ENCODE assay signal across 30 mouse cellular contexts in the genomic region with DNA sequence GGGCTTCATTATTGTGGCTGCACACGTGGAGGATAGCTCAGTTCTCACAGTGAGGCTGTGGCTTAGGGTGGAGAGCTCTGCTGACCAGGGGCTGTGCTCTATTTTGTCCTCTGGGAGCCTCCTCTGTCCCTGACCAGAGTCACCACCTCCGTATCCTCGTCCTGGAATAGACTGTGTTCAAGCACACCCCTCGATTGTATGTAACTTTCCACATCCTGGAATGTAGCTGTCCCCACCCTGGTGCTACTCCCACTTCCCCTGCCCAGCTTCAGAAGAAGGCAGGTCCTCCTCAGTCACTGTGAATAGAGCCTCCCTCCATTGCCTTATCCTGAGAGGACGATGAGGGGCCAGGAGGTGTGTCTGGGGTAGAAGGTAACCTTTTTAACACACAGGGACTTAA. TPM values are rescaled to one million over a fixed set of nuclear protein-coding genes. Genes with fewer than 3 reads are reported as not detected.
DNase-seq lines count a peak whose midpoint lies in the region; ATAC-seq lines count a peak whose summit lies in the region.
"Had no signal": no experiment of that assay in that cellular context is flagged by ENCODE, and none has a peak within 500 bp of the region (broad histone marks: within the 10 kb centered on the region; RNA-seq: fewer than 3 reads in every experiment).

No protein-coding gene starts in this region.

- no peaks in the 10 kb centered on the region; the same call in 1 of the 2 replicates for H3K4me1 ChIP-seq in heart, embryonic 15.5 days (replicated peaks)
- H3K4me1 ChIP-seq: embryonic facial prominence, embryonic 10.5 days had no signal

- no peaks in the 10 kb centered on the region for H3K9me3 ChIP-seq in heart, embryonic 15.5 days (replicated peaks)
- H3K9me3 ChIP-seq: embryonic facial prominence, embryonic 10.5 days; embryonic facial prominence, embryonic 13.5 days; forebrain, embryonic 13.5 days had no signal

- no peaks in the 10 kb centered on the region for H3K27me3 ChIP-seq in heart, embryonic 15.5 days
- H3K27me3 ChIP-seq: forebrain, embryonic 13.5 days had no signal

- no peak overlapping the region for H3K9ac ChIP-seq in heart, embryonic 15.5 days
- H3K9ac ChIP-seq: embryonic facial prominence, embryonic 13.5 days; forebrain, embryonic 13.5 days; hindbrain, embryonic 14.5 days had no signal

- no peaks in the 10 kb centered on the region for H3K36me3 ChIP-seq in heart, embryonic 15.5 days
- H3K36me3 ChIP-seq: embryonic facial prominence, embryonic 10.5 days; embryonic facial prominence, embryonic 13.5 days had no signal

- H3K4me3 ChIP-seq in heart, embryonic 15.5 days: no peak overlapping the region
- H3K4me3 ChIP-seq: embryonic facial prominence, embryonic 10.5 days; embryonic facial prominence, embryonic 13.5 days; erythroblast, embryonic 14.5 days; forebrain, embryonic 13.5 days; gastrocnemius, adult 2 months had no signal

- DNase-seq in heart, adult 11 months: peak; percentile 97
- no peak for DNase-seq in heart, postnatal 10 days
- peak; percentile 13 to 57 for DNase-seq in heart, adult 9 months (ENCODE audit: low spot score in 2 of 2)
- DNase-seq in heart, postnatal 36 days: no peak
- peak; percentile 11 for DNase-seq in heart, postnatal 4 days
- DNase-seq in urinary bladder, postnatal 10 days (ENCODE audit: low spot score): no peak
- DNase-seq: adrenal gland, adult 8-10 months; adrenal gland, postnatal 25 days; cerebellum, adult 11-12 months; cerebellum, adult 8-10 months; cerebellum, postnatal 10 days; cerebellum, postnatal 36 days; embryo, embryonic 11 days; gastrocnemius, adult 2 months; gastrocnemius, postnatal 14 days; kidney, adult 18-20 months had no signal

- no peak overlapping the region for H3K4me2 ChIP-seq in heart, embryonic 15.5 days
- H3K4me2 ChIP-seq: embryonic facial prominence, embryonic 13.5 days; forebrain, embryonic 13.5 days; hindbrain, embryonic 14.5 days had no signal

- 33% methylated on average over 5 of the region's 5 CpGs for WGBS in heart, embryonic 15.5 days

- 0 out of 2 replicates have a peak, but pooled peaks have one; percentile 27 for ATAC-seq in heart, embryonic 15.5 days (replicated peaks; ENCODE audit: insufficient number of reproducible peaks, insufficient read depth, low FRiP score, low read depth)
- ATAC-seq: activated CD4-positive, CD25-positive, alpha-beta regulatory T cell, adult 4 months; forebrain, embryonic 13.5 days; forebrain, embryonic 16.5 days; inflammation-experienced regulatory T-cells, adult 6 months; intestine, embryonic 16.5 days had no signal

- H3K27ac ChIP-seq in heart, embryonic 15.5 days: no peak overlapping the region
- H3K27ac ChIP-seq: embryonic facial prominence, embryonic 10.5 days; embryonic facial prominence, embryonic 13.5 days; forebrain, embryonic 13.5 days; gastrocnemius, adult 2 months; hindbrain, embryonic 14.5 days; hindbrain, postnatal 0 days had no signal

- intact Hi-C loops in heart, postnatal 10 days (cut with DNase I): no loop called here
- intact Hi-C loops in heart, postnatal 36 days (cut with DNase I): no loop called here

RNA-seq across cellular contexts. Expression of a gene that starts 14.6 kb away (rescaled TPM):
- not detected for total RNA-seq in heart, postnatal 10 days (2021)
- not detected for total RNA-seq in heart, postnatal 36 days (2021)
- 0.10 TPM in 1 of 2 replicates, not detected in the other for polyA plus RNA-seq in heart, embryonic 15.5 days (2015; fragmentation: Nextera tagmentation; extraction: Ambion mirVana)
- total RNA-seq in heart, postnatal 4 days (2021): not detected
- total RNA-seq: adrenal gland, adult 8-10 months; adrenal gland, postnatal 25 days; gastrocnemius, adult 2 months; gastrocnemius, postnatal 14 days; gastrocnemius, postnatal 4 days; heart, adult 18-20 months had no signal
- polyA plus RNA-seq: activated CD4-positive, CD25-positive, alpha-beta regulatory T cell, adult 4 months; erythroblast, embryonic 14.5 days; inflammation-experienced regulatory T-cells, adult 6 months had no signal

RNA-seq across cellular contexts. Expression of a gene that starts 56.2 kb away (rescaled TPM):
- total RNA-seq in heart, postnatal 10 days (2021): 1 to 10 TPM in 1 of 2 experiments, not detected in 1; 1.5 TPM
- 1 to 10 TPM in 1 of 2 experiments, not detected in 1; 2.0 TPM for total RNA-seq in heart, postnatal 36 days (2021)
- polyA plus RNA-seq in heart, embryonic 15.5 days (2015; fragmentation: Nextera tagmentation; extraction: Ambion mirVana): 0.10 and 0.29 TPM in 2 replicates
- total RNA-seq in heart, postnatal 4 days (2021): 1 to 10 TPM in 1 of 2 experiments, not detected in 1; 2.1 TPM
- polyA plus RNA-seq: erythroblast, embryonic 14.5 days; hindbrain, embryonic 11.5 days had no signal

Comparison
In these comparisons a context has a peak if more than half of its experiments do, and no peak if none do; other contexts are left out.
1. DNase-seq: peak in heart, adult 11 months (single experiment), heart, adult 9 months (2 of 2) and heart, postnatal 4 days (single experiment); none in heart, postnatal 10 days (0 of 2), heart, postnatal 36 days (0 of 2) and urinary bladder, postnatal 10 days (single experiment).